Mouse (Mus musculus) stomach, postnatal 0 days (tissue): ENCODE data around the gene Fyco1.

Source experiments
- CTCF ChIP-seq: IDR thresholded peaks from 2 replicates; pipeline ENCODE4 v1.5.1; 2016; ENCODE audit warnings: antibody characterized with exemption, low read depth, mild to moderate bottlenecking, moderate library complexity
- EP300 ChIP-seq: optimal IDR thresholded peaks from 2 replicates; pipeline ENCODE3; 2016; ENCODE audit warnings: antibody characterized with exemption

DNA sequence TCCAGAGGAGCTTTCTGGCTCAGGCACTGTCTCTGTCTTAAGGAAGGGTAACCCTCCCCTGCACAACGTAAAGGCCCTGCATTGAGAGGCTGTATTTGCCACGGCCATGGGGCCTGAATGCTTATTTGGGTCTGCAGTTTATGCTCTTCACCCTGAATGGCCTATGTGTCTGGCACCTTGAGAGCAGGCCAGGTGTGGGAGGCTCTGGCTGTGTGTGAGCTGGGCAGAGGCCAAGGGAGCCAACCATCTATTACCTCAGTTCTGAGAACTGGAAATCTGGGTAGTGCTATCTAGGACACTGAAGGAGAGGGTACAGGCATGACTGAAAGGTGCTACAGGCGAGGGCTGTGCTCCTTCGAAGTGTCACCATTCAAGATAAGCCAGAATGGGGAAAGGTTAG is 36.9 kb downstream of the Fyco1 start:
- TF ChIP-seq CTCF (no peak), EP300 (no peak)
